Mouse (Mus musculus) cerebellum, adult 2 months (tissue): ENCODE measurements around the gene Cdk6.

Experiments used
- CTCF ChIP-seq: fragments of 200-500 bp; IDR thresholded peaks from 2 replicates; pipeline ENCODE4 v1.5.1; 2011; ENCODE audit warnings: low read depth, mild to moderate bottlenecking, control low read depth, low read length, moderate library complexity, borderline replicate concordance; ENCODE audit not compliant: insufficient read depth
- POLR2A ChIP-seq: fragments of 200-500 bp; IDR thresholded peaks from 2 replicates; pipeline ENCODE4 v1.6.1; 2011; ENCODE audit warnings: low read length, control low read depth, borderline replicate concordance; ENCODE audit not compliant: insufficient read depth

GRCm38 (mm10) chr5:3494452-3495187 is 153.3 kb downstream of the Cdk6 start:
- TF ChIP-seq CTCF, result no peak
- no peak for TF ChIP-seq POLR2A
